Mouse (Mus musculus) heart, embryonic 11.5 days (tissue): ENCODE measurements around the gene Vrk1. TPM values are rescaled to one million over a fixed set of nuclear protein-coding genes. Genes with fewer than 3 reads are reported as not detected.

Experiments
- ATAC-seq: fragments of 200-750 bp; cut with Nextera tagmentation; replicated peaks from 2 replicates; pipeline ENCODE4 v1.8.0; 2017; ENCODE audit warnings: moderate library complexity; ENCODE audit not compliant: insufficient number of reproducible peaks, low FRiP score, low TSS enrichment
- H3K27ac ChIP-seq: fragments of 300-500 bp; sonication (generic); 2 replicates; pipeline ENCODE4 v1.5.1; 2014; ENCODE audit warnings: mild to moderate bottlenecking, low read depth, low read length
- H3K27me3 ChIP-seq: fragments of 300-500 bp; sonication (generic); 2 replicates; pipeline ENCODE4 v1.6.1; 2014; ENCODE audit warnings: mild to moderate bottlenecking, low read length, mixed read lengths; ENCODE audit not compliant: control insufficient read depth, insufficient read depth
- H3K36me3 ChIP-seq: fragments of 300-500 bp; sonication (generic); 2 replicates; pipeline ENCODE4 v1.6.1; 2014; ENCODE audit warnings: mild to moderate bottlenecking, low read length, moderate library complexity, mixed read lengths; ENCODE audit not compliant: control insufficient read depth, insufficient read depth
- H3K4me1 ChIP-seq: fragments of 300-500 bp; sonication (generic); 2 replicates; pipeline ENCODE4 v1.6.1; 2014; ENCODE audit warnings: low read length; ENCODE audit not compliant: control insufficient read depth, insufficient read depth
- H3K4me2 ChIP-seq: fragments of 300-500 bp; sonication (generic); 2 replicates; pipeline ENCODE4 v1.6.1; 2014; ENCODE audit warnings: mild to moderate bottlenecking, moderate library complexity
- H3K4me3 ChIP-seq: fragments of 300-500 bp; sonication (generic); 2 replicates; pipeline ENCODE4 v1.5.1; 2014; ENCODE audit warnings: low read depth, low read length
- H3K9ac ChIP-seq: fragments of 300-500 bp; sonication (generic); 2 replicates; pipeline ENCODE4 v1.6.1; 2014; ENCODE audit warnings: mild to moderate bottlenecking, low read depth, low read length, moderate library complexity
- H3K9me3 ChIP-seq: fragments of 300-500 bp; sonication (generic); replicated peaks from 2 replicates; pipeline ENCODE4 v1.6.1; 2016; ENCODE audit warnings: low read length; ENCODE audit not compliant: control insufficient read depth
- WGBS: fragments of 180-500 bp; shearing (Covaris S2); extraction: QIAGEN DNeasy Blood & Tissue Kit; methylation state at CpG from one replicate; pipeline ENCODE4 v1.1.7; 2014; ENCODE audit not compliant: insufficient replicate concordance; 5-methylcytosine and 5-hydroxymethylcytosine counted together
- polyA plus RNA-seq: library from polyadenylated mRNA; unstranded; fragments of >200 nt; fragmentation: Nextera tagmentation; extraction: Ambion mirVana; gene quantifications from 2 replicates; pipeline ENCODE4 v1.2.1, GENCODE M21; 2014

Gene Vrk1
- polyA plus RNA-seq, 1 experiment from 2014 or later: 49.8 TPM

- 66% methylated on average over 14 of the region's 16 CpGs for WGBS
- Histone ChIP-seq H3K4me3 (no peak overlapping the region), H3K9ac (no peak overlapping the region), H3K9me3 (no peaks in the 10 kb centered on the region), H3K4me1 (no peaks in the 10 kb centered on the region), H3K27me3 (no peaks in the 10 kb centered on the region), H3K27ac (no peak overlapping the region), H3K36me3 (no peaks in the 10 kb centered on the region), H3K4me2 (no peak overlapping the region)
- no peak for ATAC-seq
Observed at GRCm38 (mm10) chr12:106102726-106103643, 93.0 kb downstream of the Vrk1 start.

DNA sequence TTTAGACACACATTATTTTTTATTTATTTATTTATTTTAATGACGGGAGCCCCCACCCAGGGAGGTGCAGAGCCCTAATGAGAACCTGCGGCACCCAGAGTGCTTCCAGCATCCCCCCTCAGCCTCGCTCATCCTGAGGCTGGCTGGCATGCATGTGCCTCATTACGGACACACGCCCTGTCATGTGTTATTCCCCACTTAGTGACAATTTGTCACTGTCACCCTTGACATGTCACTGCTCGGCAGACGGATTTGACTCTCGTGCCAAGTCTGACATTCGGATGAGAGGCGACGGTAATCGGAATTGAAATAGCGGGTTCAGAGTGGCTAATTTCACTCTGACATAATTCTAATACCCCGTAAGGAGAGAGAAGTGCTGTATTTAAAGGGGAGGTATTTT lies 97.2 kb downstream of the Vrk1 start:
- H3K27ac ChIP-seq: no peak overlapping the region
- no peak overlapping the region for H3K4me3 ChIP-seq
- H3K36me3 ChIP-seq: no peaks in the 10 kb centered on the region
- H3K4me1 ChIP-seq: no peaks in the 10 kb centered on the region
- H3K9ac ChIP-seq: no peak overlapping the region
- no peaks in the 10 kb centered on the region for H3K9me3 ChIP-seq
- ATAC-seq: no peak
- no peaks in the 10 kb centered on the region for H3K27me3 ChIP-seq
- 82% methylated on average over 14 of the region's 14 CpGs for WGBS
- H3K4me2 ChIP-seq: no peak overlapping the region

DNA sequence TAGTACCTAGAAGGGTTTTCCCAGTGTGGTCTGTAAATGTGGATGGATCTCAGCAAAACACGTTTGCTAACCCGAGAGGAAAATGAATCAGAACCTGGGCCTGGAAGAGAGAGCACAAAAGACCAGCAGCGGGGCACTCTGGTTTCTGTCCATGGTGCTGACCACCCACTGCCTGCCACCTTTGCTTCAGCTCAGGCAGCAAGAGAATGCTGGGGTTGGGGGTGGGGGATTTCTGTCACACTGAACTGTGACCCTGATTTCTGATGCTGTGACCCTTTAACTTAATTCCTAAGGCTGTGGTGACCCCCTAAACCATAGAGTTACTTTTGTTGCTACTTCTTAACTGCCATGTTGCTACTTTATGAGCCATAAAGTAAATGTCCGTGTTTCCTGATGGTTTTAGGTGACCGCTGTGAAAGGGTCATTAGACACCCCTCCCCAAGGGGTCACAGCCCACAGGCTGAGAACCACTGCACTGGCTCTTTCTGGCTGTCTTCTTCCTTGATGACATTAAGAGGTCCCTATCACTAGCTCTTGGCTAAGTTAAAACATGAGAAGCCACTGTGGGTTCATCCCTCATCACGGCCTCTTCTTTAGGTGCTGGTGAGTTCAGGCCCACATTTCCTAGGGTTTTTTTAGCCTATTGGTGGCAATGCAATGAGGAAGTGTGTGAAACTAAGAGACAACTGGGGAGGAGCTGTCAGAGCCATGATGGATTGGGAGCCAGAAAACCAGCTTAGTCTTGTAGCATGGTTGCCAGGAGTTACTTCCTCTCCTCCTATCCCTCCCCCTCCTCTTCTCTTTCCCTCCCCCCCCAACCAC lies 105.3 kb downstream of the Vrk1 start:
- ATAC-seq: no peak
- no peaks in the 10 kb centered on the region for H3K36me3 ChIP-seq

DNA sequence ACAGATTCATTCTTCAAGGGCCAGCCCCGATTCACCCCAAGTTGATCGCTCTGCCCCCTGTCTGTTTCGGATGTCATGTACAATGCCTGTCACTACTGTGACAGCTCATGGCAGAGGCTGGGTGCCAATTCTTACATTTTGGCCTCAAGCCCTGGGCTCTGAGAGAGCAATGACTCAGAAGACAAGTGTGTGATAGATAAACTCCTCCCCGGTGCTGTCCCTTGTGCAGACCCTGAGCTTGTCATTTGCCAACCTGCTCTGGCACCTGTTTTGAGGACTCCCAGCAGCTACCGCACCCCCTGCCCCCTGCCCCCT lies 105.8 kb downstream of the Vrk1 start:
- ATAC-seq: no peak
- Histone ChIP-seq H3K27me3 (no peaks in the 10 kb centered on the region), H3K9me3 (no peaks in the 10 kb centered on the region), H3K9ac (no peak overlapping the region), H3K27ac (no peak overlapping the region), H3K4me1 (no peaks in the 10 kb centered on the region), H3K36me3 (no peaks in the 10 kb centered on the region), H3K4me2 (no peak overlapping the region), H3K4me3 (no peak overlapping the region)
- WGBS: 55% methylated on average over 5 of the region's 5 CpGs

More for the DNA sequence above, 105.3 kb downstream of the Vrk1 start:
- Histone ChIP-seq H3K27ac (no peak overlapping the region), H3K27me3 (no peaks in the 10 kb centered on the region), H3K9me3 (no peaks in the 10 kb centered on the region), H3K4me3 (no peak overlapping the region), H3K4me2 (no peak overlapping the region), H3K9ac (no peak overlapping the region), H3K4me1 (no peaks in the 10 kb centered on the region)
- 38% methylated on average over 6 of the region's 6 CpGs for WGBS

DNA sequence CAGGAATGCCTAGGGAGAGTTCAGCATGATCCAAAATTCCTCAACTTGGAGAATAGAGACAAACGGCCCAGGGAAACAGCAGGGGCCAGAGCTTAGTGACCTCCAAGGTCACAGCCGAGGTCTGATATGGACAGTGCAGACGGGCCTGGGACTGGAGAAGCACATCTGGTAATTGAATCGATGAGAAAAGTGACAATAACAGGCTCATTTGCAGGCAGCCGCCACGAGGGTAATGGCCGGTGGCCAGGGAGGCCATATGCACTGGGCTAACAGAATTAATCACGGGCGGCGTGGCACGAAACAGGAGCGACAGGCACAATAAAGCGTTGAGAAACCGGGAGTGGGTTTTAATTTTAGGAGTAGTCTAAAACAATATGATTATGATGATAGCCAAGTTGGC lies 113.2 kb downstream of the Vrk1 start:
- H3K4me2 ChIP-seq: no peak overlapping the region
- H3K9ac ChIP-seq: no peak overlapping the region
- no peaks in the 10 kb centered on the region for H3K4me1 ChIP-seq
- H3K27ac ChIP-seq: no peak overlapping the region
- H3K4me3 ChIP-seq: no peak overlapping the region
- no peaks in the 10 kb centered on the region for H3K36me3 ChIP-seq
- no peak for ATAC-seq
- 72% methylated on average over 14 of the region's 14 CpGs for whole genome bisulfite sequencing
- H3K27me3 ChIP-seq: no peaks in the 10 kb centered on the region
- H3K9me3 ChIP-seq: no peaks in the 10 kb centered on the region

DNA sequence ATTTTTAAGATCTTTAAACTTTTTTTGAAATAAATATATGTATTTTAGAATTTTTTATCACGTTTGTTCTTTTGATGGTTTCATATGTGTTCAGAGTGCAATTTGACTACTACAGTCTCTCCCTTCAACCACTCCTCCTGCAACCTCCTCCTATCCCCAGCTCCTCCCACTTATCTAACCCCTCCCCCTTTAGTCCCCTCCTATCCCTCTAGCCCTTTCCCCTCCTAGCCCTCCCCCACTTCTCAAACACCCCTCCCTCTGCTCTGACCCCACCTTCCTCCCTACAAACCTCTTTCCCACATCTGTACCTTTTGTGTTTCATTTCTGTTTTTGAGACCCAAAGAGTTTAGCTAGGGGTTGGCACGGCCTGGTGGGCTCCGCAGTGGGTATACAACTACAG lies 114.6 kb downstream of the Vrk1 start:
- ATAC-seq: no peak
- no peaks in the 10 kb centered on the region for H3K36me3 ChIP-seq
- no peak overlapping the region for H3K4me3 ChIP-seq
- H3K27me3 ChIP-seq: no peaks in the 10 kb centered on the region
- H3K9me3 ChIP-seq: no peaks in the 10 kb centered on the region
- H3K4me2 ChIP-seq: no peak overlapping the region
- H3K9ac ChIP-seq: no peak overlapping the region
- no peaks in the 10 kb centered on the region for H3K4me1 ChIP-seq
- no peak overlapping the region for H3K27ac ChIP-seq
- WGBS: 84% methylated on average over 3 of the region's 3 CpGs

Other genes starting within 250 kb of the Vrk1 start
- 136 and 148 TPM in 2 replicates for gene Papola, start 225.5 kb upstream of the Vrk1 start, polyA plus RNA-seq